Mouse (Mus musculus) myocyte (in vitro differentiated cells): ENCODE measurements around the gene Tenm2.

Source experiments
- CEBPB ChIP-seq: IDR thresholded peaks from 2 replicates; pipeline ENCODE4 v1.6.1; 2011; ENCODE audit warnings: mild to moderate bottlenecking, moderate library complexity; ENCODE audit not compliant: poor library complexity, insufficient read depth, severe bottlenecking
- E2F4 ChIP-seq: IDR thresholded peaks from one replicate; pipeline ENCODE4 v1.6.1; 2011; ENCODE audit warnings: mild to moderate bottlenecking, control low read depth, moderate library complexity; ENCODE audit not compliant: insufficient read depth
- MAX ChIP-seq: IDR thresholded peaks from one replicate; pipeline ENCODE4 v1.6.1; 2011; ENCODE audit warnings: low read depth, mild to moderate bottlenecking, control low read depth
- MYOD1 ChIP-seq, 3 experiments: IDR thresholded peaks; one replicate each; pipeline ENCODE4 v1.6.1; 2011; ENCODE audit warnings: control low read depth in 2 of 3, low read depth in 2 of 3, mild to moderate bottlenecking in 2 of 3, moderate library complexity in 1 of 3; ENCODE audit not compliant: insufficient read length in 2 of 3, control insufficient read depth in 1 of 3
- POLR2A ChIP-seq: IDR thresholded peaks from one replicate; pipeline ENCODE4 v1.6.1; 2011; ENCODE audit warnings: low read depth, mild to moderate bottlenecking, control low read depth, moderate library complexity; ENCODE audit not compliant: insufficient read length
- REST ChIP-seq: IDR thresholded peaks from one replicate; pipeline ENCODE4 v1.6.1; 2011; ENCODE audit warnings: mild to moderate bottlenecking, control low read depth, moderate library complexity; ENCODE audit not compliant: insufficient read depth, insufficient read length
- SRF ChIP-seq: IDR thresholded peaks from one replicate; pipeline ENCODE4 v1.6.1; 2011; ENCODE audit warnings: low read depth; ENCODE audit not compliant: control insufficient read depth, insufficient read length
- TCF3 ChIP-seq: IDR thresholded peaks from one replicate; pipeline ENCODE4 v1.6.1; 2011; ENCODE audit warnings: low read depth, control low read depth; ENCODE audit not compliant: insufficient read length
- USF1 ChIP-seq: IDR thresholded peaks from one replicate; pipeline ENCODE4 v1.6.1; 2011; ENCODE audit warnings: low read depth, mild to moderate bottlenecking, control low read depth, moderate library complexity

- TF ChIP-seq USF1 (no peak), POLR2A (no peak), MYOD1 (IDR thresholded peaks at IDR 0.05; ENCODE audit: control insufficient read depth in 1 of 3, insufficient read length in 2 of 3, low read depth in 2 of 3) (no peak), TCF3 (no peak), REST (no peak), MAX (no peak), E2F4 (no peak), SRF (no peak), CEBPB (no peak)
Measured at GRCm38 (mm10) chr11:37222056-37222455, 13.7 kb downstream of the Tenm2 start.
